Mouse (Mus musculus) mesoderm, embryonic 11.5 days (tissue): ENCODE measurements at regions not wholly inside any gene's neighbourhood (a gene's known extent, or its start where the extent isn't known, plus 50 kb on each side); places are given as distances from the start of the nearest gene placed in this dataset.
"Not testable (repeated sequence)": the region's sequence is repeated elsewhere in the genome, so short reads cannot be mapped to it uniquely, and the experiment has no call there.

ENCODE experiments used
- DNase-seq: peaks from one replicate; pipeline ENCODE4 v3.0.0-alpha.2; 2012; ENCODE audit warnings: low read depth, low spot score

DNA sequence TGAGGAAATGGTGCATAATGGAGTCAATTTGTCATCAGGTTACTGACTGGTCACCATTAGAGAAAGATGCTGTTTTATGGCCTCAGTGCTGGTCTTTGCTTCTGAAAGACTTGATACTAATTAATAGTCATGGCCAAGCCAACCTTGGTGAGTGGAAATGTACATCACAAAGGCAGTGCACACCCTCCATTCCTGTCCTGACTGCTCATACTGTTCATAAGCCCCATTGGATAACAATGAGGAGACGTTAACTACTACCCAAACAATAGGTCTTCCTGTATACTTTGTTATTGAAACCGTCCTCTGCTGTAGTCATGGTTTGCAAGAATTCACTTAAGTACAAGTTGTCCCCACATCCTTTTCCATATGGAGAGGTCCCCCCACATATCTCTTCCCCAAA, 605.8 kb upstream of the Slc35b3 start:
- DNase-seq = no peak

DNA sequence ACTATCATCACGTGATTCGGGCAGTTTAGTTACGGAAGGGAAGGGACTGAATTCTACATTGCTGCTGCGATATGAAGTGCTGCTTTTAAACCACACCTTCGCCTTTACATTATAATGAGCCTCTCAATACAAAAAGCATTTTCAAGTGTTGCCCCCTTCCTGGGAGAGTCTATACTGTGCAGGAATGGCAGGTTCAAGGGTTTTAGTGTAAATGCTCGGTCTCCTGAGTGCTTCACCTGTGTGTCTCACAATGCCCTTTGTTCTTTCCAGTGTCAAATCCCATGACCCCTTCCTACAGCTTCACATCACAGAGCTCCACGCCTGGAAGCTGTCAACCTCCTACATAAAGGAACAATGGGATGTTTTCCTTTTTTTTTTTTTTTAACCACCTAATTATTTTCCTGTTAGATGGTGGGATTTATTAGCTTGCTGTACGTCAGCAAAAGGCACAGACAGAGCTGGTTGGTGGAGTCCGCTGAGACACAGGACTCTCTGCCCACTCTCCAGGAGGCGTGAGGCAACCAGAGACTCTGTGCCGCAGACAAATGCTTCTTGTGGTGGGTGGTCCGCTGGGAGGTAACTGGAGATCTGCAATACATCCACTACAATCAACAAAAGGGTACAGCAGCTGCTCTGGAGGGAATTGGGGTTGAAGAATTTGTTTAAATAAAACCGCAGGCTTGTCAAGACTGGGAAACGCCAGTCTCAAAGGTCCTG, 577.2 kb upstream of the Slc35b3 start:
- peak; percentile 74 for DNase-seq

DNA sequence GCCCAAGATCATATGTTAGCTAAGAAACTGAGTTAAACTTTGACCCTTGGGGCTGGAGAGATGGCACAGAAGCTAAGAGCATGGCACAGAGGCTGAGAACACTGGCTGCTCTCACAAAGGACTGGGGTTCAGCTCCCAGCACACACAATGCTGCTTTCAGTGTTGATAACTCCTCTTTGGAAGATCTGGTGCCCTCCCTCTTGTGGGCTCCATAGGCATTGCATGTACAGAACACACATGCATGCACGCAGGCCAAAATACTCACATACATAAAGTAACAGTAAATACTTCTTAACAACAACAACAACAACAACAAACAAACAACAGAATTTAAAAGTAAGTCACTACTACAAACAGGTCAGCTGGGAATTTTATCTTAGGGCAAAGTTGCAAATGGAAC, 565.8 kb upstream of the Slc35b3 start:
- no peak for DNase-seq

DNA sequence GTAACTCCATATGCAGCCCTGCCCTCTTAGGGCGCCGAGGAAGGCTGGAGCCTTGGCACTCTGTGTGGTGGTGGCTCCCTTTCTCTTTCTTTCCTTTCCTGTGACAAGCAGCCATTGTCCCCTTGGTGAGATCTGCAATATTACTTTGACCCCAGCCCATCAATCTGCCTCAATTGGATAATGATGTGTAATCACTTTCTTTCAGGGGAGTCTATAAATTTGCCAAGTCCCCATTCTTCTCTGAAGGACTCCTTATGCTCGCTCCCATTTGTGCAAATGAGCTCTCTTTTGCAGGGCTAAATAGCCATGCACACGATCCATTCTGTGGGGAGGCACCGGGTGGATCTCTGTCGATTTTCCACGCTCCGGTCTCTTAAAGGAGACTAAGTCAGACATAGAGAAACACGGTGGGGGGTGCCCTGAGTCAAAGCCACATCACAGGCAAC, 563.2 kb upstream of the Slc35b3 start:
- peak; percentile 87 for DNase-seq

DNA sequence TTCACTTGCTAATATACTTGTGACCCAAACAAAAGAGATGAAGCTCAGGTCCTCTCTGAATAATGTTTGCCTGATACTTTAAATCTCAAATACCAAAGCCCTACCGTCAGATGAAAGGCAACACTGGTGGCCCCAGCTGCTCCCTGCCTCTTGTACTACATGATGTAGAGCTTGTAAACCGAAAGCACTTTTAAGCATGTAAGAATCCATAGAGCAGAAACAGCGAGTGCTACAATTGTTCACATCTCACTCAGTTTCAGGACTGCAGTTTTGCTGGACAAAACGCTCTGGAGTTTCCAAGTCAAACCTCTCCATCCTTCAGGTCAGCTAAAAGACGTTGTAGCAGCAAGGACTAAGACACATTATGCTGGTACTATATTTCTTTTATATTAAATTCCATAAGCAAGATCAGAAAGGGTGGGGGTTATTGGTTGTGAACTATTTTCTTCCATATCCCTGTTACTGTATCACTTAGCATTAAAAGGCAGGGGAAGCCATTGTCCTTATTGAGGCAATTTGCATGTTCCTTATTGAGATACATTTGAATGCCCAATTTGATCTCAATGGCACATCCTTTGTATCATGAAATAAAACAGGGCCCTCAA, 562.7 kb upstream of the Slc35b3 start:
- DNase-seq = peak; percentile 39

DNA sequence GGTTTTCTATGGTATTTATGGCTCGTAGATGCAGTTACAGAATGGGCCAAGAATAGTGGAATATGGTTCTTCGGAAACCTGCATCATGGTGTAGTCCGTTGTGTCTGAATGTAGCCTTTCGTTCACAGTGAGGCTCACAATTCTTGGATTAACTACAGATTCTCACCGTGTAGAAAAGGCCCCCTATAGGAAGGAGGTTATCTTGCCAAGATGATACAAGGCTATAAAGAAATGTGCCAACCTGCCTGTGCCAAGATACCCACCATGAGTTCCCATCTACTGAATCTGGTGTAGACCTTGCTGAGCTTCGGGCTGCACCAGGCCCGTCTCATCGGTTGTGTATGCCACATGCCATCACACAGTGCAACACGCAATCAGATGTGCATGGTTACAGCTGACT, 560.2 kb upstream of the Slc35b3 start:
- no peak for DNase-seq

DNA sequence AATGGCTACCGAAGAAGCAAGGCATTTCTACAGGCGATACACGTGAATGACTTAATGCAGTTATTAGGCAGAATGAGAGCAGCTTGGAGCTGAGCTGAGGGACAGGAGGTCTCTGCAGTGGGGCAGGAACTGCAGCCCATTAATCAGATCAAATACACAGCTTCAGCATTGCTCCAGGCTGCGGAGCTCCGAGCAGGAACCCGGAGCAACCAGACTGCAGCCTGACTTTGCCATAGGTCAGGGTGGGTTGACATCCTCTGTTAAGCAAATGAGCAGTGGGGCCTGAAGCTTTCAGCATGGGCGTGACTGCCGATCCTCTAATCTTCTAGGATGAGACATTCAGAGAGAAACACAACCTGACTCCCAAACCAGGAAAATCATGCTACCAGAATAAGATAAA, 555.4 kb upstream of the Slc35b3 start:
- DNase-seq = peak; percentile 63

DNA sequence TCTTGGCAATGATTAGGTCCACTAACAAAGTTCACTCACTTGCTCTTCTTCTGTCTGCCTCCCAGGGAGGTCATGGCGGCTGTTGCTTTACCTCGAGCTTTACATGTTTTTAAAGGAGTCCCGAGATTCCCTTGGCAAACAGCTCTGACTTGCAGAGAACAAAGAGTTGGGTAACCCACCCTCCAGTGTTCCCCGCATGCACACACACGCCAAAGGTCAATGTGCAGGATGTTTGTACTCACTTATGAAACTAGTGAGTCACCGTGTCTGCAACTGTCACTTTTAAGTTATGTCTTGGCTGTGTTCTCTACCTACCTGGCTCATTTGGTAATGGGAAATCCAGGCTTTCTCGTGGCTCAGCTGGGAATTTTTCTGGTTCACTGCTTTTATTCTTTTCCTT, 529.1 kb upstream of the Slc35b3 start:
- peak; percentile 19 for DNase-seq

DNA sequence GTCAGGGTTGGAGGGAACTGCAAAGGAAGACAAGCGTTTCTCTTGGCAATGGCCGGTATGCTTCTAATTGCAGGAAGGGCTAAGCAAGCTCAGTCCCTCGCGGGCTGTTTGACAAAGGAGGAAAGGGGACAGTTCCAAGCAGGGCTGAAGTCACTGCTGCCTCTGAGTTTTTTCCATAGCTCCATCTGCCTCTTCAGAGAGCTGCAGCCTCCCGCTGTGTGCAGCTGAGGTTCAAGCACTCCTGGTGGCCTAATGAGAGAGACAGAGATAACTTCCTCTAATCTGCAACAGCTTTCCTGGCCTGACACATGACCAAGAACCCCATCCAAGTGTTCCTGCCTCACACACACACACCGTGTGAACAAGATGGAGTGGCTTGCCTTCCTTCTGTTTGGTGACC, 511.9 kb upstream of the Slc35b3 start:
- no peak for DNase-seq

DNA sequence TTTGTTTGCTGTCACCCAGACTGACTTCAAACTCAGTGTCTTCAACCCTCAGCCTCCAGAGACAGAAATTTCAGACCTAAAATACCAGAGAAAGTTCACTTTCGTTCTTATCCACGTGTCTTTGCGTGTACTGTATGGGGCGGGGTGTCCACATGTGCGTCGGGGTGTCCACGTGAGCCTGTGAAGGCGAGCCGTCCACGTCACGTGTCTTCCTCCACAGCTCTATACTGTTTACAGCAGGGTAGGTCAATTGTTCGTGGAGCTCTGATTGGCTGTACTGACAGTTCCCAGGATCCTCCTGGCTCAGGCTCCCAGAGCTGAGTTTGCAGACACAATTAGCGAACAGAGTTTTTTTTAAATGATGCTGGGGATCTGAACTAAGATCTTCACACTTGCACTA, 481.1 kb upstream of the Slc35b3 start:
- no peak for DNase-seq

DNA sequence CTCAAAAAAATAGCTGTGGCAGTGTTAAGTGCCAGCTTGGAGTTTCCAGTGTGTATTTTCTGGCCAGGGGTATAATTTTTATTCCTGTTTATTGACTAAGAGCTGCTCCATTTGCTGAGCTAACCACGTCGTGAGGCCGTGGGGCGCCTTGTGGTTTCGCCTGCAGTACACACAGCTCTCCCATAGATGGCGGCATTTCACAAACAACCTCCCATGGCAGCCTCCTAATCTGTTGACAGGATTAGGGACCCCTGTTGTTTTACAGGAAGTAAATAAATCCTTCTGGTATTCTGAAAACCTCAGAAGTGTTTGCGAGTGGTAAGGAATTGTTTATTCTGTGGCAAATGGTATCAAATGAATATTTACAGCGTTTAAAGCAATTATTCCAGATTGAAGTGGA, 480.2 kb upstream of the Slc35b3 start:
- peak; percentile 60 for DNase-seq

DNA sequence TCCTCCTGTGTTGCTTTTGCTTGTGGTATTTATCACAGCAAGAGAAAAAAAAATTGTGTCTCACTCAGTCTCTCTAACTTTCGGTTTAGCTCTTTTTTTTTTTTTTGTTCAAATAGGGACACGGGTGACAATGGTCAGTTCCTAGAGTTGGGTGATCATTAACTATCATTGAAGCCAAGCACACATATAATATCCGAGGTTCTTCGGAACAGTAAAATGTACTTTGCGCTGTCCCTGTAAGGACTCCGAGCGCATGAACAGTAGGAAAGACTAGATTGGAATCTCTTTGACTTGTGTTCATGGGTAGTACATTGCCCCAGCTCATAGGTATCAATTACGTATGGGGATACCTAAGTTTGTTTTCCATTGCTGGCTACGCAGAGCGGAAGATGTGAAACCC, 479.7 kb upstream of the Slc35b3 start:
- no peak for DNase-seq

DNA sequence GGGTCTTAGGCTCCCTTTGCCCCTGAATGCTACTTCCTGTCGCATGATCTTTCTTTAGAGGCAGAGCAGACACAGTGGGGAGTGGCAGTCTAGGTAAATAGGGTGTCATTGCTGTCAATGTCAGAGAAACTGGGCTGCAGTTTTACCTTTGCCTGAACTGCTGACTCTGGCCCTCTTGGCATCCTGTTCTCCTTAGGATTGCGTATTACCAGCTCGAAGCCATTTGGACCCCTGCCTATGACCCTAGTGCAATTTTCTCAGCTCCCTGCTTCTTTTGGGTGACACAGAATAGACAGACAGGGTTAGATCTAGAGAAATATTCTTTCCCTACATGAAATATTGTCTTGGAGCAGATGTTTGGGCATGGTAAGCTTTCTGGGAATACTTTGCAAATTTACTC, 467.3 kb upstream of the Slc35b3 start:
- no peak for DNase-seq

DNA sequence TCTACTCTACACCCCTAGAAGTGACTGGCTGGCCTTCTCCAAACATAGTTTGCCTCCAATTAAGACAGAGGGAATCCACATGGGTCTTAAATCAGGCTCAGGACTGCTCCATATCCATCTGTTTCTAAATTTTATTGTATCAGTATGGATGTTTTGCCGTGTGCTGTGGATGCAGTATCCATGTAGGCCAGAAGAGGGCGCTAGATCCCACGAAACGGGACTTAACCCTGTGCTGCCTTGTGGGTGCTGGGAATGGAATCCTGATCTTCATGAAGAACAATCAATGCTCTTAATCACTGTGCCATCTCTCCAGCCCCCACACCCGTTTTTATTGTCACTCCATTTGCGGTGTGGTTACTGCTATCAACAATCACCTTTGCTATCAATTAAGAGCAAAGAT, 465.3 kb upstream of the Slc35b3 start:
- DNase-seq = no peak

DNA sequence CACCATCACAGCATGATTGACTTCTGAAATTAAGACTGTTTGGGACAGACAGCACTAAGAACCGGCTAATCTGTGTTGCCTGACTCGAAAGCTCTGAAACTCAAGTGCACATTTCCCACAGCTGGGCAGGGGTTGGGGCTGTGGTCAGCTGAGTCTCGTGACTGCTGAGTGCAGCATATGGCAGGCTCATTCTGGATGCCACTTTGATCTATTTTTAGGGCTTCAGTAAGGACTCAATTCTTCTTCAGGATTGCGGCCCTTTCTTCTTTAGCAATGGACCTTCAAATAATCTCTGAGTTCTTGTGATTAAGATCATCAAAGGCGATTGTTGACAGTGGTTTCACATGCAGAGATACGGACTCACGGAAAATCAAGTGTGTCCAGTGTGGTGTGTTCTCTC, 457.5 kb upstream of the Slc35b3 start:
- peak; percentile 12 for DNase-seq

DNA sequence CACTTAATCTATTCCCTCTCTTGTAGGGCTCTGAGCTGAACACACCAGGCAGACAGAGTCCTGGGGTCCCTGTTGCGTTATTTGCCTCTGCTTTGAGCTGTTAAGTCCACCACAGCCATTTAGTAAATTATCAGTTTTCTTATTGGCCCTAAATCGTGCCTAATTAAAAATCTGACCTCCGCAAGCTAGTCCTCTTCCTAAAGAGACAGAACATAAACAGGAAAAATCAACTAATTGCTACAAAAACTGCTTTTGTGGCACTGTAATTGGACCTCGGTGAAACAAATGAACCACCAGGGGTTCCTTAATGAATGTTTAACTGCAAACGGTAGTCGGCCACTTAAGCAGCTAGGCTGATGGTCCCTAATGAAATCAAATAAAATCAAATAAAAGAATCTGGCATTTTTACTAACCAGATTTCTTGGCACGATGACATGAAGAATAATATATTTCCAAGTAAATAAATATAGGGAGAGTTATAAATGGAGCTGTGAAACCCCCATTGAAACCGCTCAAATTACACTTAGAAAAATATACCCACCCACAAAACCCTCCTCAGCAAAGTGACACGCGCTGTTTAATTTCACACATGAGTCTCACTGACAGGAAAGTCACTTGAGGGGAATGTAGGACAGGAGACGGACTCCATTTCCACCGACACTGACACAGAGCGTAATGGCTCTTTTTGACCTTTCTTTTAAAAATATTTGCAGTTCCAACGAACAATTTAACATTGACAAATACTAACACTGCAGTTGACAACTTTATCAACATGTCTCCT, 451.0 kb upstream of the Slc35b3 start:
- peak; percentile 7 for DNase-seq

DNA sequence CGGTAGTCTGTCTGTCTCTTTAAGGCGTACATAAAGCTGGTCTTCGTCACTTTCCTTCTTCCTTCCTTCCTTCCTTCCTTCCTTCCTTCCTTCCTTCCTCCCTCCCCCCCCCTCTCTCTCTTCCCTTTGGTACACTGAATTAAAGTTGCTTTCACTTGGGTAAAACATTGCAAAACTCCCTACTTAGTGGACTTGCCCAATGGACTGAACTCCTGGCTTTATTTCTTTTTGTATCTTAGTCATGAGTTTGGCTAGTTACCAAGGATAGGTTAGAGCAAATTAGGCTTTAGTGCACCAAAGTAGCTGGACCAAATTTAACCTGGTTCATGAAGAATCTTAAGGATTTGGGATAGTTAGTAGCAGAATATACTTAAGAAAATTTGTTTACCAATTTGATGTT, 431.9 kb upstream of the Slc35b3 start:
- no peak for DNase-seq

DNA sequence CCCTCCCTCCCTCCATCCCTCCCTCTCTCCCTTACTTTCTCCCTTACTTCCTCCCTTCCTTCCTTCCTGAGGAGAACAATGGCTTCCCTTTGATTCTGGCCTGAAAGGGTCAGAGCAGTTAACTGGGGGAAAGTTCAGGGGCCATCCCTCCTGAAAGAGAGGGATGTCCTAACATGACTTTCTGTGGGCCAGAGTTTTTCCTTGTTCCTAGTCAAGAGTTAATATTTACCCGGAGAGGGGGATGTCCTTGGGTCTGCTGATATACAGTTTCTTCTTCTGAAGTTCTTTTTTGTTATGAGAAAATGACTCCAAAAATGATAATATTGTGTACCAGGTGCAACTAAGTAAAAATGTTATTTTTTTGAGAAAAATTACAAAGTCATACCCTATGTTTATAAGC, 431.5 kb upstream of the Slc35b3 start:
- DNase-seq = not testable (repeated sequence)

DNA sequence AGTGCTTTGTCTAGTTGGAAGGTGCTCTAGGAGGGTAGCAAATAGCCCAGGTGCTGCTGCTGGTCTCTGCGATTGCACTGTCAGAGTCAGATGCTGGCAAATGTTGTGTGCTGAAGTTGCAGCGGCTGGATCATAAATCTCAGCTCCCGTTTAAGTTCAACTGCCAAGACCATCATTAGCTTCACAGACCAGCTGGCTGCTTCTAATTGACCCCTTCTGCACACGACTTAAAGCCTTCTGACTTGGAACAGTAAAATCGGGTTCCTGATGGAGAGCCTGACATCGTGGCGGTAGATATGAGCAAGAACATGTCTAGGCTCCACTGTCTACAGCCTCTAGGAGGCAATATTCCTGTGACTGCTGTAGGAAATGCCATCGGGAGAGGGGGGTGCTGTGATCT, 416.0 kb upstream of the Slc35b3 start:
- DNase-seq = peak; percentile 11

DNA sequence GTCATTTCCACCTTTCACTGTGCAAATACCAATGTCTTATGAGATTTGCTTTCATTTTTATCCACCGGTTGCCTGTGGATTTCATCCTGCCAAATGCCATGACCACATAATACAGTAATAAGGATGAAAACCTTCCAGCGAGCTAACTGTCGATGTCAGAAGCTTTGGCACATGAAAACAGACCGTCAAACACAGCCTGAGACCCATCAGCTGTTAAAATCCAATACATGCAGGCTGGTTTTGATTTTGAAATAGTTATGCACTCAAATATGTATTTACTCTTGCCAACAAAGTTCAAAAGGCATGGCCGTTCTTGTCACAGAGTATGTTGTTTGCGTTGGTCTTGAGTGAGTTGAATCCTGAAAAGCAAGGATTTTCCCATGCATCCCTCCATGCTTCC, 415.6 kb upstream of the Slc35b3 start:
- DNase-seq = no peak

DNA sequence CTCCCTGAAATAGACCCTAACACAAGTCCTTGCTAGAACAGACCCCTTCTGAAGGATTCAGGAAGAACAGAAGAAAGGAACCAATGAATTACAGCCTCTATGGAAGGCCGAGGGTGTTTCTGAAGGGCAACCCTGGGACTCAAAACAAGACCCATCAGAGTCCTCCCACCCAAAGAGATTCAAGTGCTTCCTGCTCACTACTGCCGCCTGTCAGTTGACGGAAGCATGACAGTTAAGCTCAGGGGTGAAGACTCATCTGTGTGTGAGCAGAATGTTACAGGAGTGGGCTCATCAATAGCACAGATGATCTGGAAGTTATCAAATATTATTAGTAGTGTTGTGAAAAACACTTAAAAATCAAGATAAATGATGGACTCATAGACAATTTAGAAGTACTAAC, 411.9 kb upstream of the Slc35b3 start:
- DNase-seq = no peak

DNA sequence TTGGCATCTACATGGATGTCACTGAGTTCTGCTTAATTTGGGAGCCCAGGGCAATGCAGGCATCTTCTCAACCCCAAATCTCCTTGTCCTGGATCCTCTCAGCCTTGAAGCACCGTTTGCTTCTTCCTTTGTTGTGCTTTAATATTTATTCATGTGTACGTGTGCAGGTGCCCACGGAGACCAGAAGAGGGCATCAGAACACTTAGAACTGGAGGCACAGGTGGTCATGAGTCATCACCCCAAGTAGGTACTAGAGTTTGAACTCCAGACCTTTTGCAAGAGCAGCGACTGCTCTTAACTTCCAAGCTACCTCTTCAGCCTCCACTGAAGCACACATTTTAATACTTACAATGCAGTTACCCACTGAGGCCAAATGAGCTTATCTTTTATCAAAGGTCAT, 403.0 kb upstream of the Slc35b3 start:
- DNase-seq = no peak

DNA sequence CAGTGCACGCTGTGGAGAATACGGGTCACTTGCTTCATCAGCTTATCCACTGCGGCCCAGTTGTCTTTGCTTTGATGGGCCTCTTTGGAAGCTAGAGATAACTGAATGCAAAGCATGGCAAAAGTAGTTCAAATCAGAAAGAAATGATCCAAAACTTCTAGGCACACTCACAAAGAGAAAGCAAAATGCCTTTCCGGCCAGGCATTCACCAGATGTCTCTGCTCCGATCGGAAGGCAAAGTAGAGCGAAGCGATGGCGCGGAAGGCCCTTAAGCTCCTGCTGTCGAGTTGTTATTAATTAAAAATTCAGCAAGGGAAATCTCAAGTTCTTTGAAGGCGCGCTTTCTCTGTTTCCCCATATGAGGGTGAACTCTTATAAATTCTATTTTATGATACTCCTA, 401.9 kb upstream of the Slc35b3 start:
- no peak for DNase-seq
